Mouse (Mus musculus): Measurements from ENCODE around the gene Mdh2.

Gene Mdh2

DNA sequence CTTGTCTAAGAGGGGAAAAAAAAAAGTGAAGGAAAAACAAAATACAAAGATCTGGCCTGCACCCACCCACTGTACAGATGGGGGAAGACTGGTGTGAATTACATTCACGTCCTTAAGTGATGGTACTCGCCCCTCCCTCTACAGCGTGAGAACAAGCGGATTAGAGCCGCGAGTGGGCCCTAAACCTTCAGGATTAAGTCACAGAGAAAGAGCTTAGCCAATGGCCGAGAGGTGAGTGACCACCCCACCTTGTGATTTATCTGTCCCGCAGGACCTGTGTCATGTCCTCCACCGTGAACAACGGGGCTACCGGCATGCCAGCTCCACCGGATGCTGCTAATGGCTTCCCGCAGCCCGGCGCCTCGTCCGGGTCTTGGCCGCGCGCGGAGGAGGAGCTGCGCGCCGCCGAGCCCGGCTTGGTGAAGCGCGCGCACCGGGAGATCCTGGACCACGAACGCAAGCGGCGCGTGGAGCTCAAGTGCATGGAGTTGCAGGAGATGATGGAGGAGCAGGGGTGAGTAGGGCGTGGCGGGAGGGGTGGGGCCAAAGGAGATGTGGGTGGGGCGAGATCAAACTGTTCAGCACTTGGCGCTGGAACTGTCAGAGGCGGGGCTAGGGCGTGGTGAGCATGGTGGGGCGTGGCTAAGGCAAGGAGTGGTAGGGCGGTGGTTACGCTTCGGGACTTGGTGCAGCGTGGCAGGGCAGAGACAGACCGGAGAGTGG, 56.6 kb downstream of the Mdh2 start:
- DNase-seq (ENCODE audit: low spot score) = peak; percentile 23

DNA sequence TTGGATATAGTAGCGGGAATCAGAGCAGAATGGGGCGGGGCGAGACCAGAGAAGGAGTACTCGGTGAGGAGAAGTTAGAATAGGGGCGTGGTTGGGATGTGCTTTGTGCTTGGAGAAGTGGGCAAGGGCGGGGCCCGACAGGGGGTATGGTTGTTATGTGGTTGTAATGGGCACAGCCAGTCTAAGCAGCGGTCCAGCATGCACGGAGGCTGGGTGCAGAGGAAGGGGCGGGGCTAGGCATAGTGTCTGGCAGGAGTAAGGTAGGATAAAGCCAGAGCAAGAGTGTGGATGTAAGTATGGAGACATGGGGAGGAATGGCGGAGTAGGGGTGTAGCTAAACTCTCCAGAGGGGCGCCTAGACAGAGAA, 57.2 kb downstream of the Mdh2 start:
- no peak for DNase-seq (ENCODE audit: low spot score)

DNA sequence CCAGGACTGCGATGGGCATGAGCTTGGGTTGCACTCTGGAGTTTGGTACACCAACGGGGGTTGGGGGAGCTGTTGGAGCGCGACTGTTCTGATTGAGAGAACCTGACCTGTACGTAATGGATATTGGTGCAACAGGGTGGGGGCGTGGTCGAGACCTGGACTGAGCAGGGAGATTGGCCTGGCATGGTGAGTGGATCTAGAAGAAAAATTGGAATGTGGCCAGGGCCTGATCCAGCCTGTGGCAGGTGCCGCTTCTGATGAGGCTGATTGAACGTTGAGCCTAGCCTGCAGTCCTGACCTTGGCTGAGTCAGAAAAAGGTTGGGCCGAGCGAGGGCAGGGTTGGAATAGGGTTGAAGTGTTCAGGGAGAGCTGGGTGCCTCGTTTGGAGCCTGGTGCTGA, 57.7 kb downstream of the Mdh2 start:
- no peak for DNase-seq (ENCODE audit: low spot score)
